Mouse (Mus musculus) thymus, postnatal 10 days (tissue): ENCODE measurements around the gene Gpr176.
"Not testable (repeated sequence)": the region's sequence is repeated elsewhere in the genome, so short reads cannot be mapped to it uniquely, and the experiment has no call there.

Source experiments
- DNase-seq, 2 experiments: peaks; one replicate each; pipeline ENCODE4 v3.0.0; 2021; ENCODE audit warnings: low spot score in 2 of 2

The Gpr176 gene

DNA sequence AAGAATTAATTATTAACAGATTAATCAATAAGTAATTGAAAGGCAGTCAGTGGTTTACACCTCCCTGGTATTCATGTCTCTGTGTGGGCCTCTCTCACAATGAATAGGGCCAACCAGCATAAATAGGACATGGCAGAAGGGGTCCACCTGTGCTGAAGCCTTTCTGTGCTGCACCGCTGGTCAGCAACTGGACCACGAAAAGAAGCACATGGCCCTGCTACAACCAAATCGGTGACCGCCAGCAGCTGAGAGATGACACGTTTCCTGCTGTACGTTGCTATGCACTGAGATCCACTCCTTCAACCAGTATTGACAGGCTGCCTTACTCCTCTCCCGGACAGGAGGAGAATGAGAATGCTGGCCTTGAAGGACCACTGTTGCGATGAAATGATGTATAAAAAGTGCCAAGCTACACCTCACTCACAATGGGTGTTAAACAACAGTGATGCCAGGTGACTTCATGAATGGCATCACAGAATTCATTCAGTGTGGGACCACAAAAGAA is 72.1 kb downstream of the Gpr176 start:
- DNase-seq, result no peak

DNA sequence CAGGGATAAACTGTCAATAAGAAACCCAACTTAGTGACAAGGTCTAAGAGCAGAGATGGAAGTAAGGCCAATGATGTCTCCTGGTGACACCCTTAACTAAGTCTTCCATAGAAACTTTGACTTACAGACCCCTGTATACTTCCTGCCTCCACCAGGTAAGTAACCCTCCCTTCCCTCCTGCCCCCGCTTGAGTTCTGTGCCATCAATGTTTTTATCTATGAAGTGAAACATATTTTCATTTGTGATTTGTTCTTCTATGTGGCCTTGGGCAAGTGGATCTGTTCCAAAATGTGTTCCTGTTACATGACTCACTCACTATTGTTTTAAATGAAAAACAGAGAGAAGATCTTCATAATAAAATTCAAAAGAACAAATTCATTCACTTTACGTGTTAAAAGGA is 73.2 kb downstream of the Gpr176 start:
- DNase-seq, result no peak

DNA sequence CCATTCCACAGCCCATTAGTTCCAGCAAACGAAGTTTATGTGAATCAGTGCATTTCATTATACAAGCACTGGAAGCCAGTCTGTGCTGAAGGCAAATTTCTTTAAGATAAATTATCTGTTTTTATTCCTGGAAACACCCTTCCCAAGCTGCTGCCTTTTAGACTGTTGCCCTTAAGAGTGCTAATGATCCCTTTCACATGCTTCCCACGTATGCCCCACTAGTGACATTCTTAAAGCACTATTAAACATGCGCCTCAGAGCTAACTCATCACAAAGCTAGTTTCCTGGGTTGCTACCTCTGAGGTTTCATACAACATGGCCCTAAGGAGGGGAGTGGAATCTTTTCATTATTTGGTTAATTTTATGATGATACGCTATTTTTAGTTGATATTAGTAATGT is 74.6 kb downstream of the Gpr176 start:
- no peak for DNase-seq

DNA sequence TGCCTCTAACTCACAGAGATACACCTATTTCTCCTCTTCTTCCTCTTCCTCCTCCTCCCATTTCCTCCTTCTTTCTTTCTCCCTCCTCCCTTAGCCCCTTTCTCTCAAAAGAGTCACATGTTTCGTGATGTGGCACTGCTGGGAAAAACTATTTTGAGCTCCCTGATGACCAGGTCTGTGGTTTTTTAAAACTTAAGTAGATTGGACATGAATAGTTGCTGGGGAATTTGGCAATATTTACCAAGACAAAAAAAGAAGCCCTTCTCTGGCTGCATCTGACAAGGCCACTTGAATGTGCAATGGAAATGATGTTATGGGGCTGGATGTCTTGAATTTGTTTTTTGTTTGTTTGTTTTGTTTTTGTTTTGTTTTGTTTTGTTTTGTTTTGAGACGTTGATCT is 75.3 kb downstream of the Gpr176 start:
- DNase-seq, result no peak

DNA sequence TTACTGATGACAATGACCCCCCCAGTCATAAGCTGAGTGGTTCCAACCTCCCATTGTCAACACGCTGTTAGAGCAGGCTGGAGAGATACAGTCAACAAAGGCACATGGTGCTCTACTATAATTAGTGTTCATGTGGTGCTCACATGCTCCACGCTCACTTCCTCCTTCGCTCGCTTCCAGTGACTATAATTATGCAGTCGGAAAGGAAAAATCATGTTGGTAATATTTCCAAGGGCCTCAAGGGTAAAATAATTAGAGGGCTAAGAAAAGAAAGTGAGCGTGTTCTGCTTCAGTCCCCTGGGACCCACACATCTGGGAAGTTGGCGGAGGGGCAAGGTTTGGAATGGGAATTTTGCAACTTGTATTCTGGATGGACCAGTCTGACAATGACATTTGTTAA is 77.7 kb downstream of the Gpr176 start:
- no peak for DNase-seq

DNA sequence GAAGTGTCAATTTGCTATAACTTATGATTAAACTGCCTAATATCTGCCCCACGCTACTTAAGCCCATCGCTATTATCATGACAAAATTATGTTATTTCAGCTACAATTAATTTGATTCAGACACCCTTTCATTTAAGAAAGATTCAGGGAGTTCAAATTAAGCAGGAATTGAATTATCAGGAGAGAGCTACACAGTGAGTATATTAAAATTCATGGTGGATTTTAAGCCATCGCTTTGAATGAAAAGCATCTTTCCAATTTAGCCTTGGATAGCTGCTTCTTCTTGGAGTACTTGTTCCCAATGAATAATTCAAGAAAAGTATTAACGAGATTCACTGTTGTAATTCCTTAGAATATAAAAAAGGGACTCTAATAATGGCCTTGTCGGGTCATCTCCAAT is 79.6 kb downstream of the Gpr176 start:
- no peak for DNase-seq

DNA sequence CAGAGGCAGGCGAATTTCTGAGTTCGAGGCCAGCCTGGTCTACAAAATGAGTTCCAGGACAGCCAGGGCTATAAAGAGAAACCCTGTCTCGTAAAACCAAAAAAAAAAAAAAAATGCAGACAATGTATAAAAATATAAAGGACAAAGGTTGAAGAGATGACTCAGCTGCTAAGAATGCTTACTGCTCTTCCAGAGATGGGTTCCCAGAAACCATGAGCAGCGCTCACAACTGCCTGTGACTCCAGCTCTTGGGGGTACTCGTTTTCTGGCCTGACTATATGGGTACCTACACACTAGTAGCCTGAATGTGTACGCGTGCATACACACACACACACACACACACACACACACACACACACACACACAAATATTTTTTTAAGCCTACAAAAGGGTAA is 84.2 kb downstream of the Gpr176 start:
- not testable (repeated sequence) for DNase-seq

DNA sequence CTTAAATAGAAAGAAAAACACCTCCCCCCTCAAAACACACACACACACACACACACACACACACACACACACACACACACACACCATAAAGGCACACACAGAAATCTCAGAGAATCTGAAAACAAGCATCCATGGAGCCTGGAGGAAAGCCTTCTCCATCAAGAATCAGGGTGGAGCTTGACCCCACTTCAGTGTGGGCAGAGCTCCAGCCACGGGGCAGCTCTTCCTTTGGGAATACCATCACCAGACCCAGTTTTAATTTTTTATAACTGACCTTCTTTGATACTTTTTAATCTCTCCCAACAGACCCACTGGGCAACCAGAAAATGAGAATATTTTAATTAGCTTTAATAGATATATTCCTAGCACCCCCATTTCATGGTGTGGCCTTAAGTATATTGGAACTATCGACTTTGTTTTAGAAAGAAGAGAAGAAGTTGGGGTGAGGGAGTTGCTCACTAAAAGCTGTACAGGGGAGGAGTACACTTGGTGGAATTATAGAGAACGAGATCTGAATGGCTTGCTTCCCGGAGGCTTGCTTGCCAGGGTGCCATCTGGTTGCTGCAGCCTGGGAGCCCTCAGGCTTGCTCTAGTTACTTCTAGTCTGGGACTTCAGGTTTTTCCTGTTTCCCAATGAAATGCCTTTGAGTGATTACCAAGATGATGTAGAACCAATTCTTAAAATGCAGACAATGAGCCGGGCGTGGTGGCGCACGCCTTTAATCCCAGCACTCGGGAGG is 84.7 kb downstream of the Gpr176 start:
- no peak for DNase-seq

DNA sequence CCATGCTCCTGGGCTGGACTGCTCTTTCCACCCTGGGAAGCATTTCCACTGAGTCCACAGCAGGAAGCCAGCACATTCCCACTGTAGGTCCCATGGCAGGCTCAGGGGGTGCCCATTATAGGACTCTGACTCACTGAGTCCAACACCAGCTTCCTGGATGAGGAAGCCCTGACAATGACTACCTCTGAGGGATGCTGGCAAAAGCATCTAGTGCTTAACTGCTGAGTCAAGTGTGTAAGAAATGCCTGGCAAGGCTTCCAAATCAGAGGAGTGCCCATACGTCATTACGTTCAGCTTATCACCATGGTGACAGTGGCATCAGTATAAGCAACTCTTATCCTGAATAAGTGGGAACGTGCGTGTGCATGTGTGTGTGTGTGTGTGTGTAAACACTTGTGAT is 85.5 kb downstream of the Gpr176 start:
- no peak for DNase-seq

DNA sequence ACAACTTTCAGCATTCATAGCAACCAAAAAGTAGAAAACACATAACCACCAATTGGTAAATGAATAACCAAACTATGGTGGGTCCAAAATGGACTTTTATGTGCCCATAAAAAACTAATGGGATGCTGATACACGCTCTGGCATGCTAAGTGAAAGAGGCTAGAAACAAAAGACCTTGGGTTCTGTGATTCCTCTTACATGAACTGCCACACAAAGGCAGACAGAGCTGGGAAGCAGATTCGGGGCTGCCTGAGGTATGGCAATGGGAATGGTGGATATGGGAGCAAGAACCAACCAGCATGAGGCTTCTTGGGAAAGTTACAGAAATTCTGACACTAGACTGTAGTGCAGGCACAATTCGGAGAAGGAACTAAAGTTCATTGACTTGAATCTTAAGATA is 90.8 kb downstream of the Gpr176 start:
- DNase-seq, result no peak

DNA sequence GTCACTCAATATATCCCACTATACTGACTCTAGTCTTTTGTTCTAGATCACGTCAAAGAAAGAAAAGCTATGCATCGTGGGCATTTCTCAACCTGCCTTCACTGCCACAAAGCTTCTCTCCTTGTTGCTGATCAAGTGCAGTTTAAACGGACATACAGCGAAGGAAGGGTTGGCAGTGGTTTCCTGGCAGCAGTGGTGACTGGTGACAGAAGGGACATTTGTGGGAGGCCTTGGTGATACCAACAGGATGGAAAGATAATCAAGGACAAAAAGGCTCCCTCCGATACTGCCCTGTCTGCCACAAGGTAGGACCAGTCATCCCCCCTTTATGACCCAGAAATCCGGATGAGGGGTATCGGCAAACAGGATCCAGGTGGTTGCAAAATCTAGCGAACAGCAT is 95.0 kb downstream of the Gpr176 start:
- no peak for DNase-seq

DNA sequence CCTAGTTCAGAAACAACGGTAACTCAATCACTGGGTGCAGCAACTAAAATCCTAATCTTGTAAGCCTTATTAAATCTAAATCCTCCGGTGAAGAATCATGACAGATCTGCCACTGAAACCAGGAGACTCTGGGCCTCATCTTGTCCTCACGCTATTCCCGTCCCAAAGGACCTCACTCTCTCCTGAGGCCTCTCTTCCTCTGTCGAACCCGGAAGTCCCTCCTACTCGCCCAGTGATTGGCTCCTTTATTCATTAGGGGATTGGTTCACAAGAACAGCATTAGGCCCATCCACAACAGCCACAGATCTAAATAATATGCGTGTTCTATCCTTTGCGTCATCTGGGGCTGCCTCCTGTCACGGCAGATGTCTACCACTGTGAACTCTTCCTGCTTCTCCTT is 101.6 kb downstream of the Gpr176 start:
- no peak for DNase-seq

DNA sequence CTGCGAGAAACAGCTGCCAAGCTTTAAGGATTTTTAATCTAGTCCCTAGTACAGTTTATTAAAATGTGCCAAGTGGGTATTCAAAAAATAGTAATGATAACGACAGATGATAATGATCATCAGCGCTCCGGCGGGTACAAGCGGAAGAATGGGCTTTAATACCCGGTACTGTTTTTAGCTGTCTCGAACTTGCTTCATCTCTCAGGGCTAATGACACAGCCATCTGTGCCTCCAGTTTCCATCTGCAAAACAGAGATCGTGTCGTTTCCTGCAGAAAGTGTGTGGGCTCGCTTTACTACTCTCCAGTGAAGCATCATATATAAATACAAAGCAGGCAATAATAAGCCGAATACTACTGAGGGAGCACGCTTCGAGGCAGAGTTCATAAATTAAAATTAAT is 103.0 kb downstream of the Gpr176 start:
- no peak for DNase-seq

DNA sequence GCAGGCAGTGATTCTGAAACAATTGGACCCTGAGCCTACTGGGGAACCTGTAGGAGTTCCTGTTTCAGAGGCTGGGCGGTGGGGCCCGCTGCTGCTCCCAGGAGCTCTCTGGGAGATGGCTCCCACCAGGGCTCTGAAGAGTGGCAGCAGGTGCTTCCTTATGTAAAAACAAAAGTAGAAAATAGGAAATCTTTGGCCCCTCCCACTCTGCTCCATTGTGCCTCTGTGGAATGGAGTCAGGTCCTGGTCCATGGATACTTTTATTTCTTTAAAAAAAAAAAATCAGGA is 109.4 kb downstream of the Gpr176 start:
- DNase-seq, result no peak

DNA sequence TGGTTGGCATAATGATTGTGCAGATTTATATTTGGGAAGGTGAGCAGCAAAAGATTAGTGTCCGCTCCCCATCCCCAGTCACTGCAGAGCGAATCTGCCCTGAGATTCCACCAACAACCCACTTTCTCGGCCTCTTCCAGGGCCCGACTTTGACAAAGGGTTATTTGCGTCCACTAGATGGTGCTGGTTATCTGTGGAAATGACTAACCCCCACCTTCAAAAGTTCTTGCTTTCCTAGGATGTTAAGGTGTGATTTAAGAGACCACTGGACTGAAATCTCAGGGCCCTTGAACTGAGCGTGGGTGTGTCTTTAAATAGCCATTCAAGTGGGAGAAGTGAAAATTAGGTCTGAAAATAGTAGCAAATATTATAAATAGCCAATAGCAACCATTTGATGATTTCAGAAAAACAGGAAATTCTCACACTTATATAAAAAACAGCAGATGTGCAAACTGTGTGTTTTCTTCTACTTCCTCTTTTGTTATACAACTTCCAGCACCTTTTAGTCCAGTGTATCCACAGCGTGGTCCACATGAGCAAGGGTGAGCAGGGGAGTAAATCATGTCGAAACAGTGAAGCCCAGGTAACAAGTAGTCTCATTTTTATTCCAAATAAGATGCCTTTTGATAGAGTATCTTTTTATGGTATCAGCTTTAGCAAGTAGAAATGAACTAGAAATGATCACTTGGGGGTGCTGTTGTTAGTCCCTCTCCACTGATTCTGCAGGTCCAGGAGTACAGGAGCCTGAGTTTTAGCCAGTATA is 109.9 kb downstream of the Gpr176 start:
- DNase-seq, result peak in 1 of 2 experiments; percentile 48

DNA sequence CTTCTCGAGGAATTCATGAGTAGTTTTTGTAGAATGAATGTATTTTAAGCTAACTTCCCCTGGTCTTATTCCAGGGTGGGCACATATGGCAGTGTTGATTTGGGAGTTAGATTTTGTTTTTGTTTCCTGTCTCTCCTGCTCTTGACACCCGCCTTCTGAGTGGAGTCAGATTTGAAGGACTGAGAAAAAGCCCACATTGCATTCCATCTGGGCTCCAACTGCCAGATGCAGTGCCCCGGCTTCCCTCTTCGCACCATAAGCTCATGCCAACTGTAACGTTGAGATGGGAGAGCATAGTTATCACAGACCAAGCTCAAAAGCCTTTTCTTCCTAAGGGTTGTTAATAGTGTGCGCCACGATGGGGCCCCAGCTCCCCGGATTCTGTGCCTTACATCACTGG is 110.5 kb downstream of the Gpr176 start:
- DNase-seq, result no peak

DNA sequence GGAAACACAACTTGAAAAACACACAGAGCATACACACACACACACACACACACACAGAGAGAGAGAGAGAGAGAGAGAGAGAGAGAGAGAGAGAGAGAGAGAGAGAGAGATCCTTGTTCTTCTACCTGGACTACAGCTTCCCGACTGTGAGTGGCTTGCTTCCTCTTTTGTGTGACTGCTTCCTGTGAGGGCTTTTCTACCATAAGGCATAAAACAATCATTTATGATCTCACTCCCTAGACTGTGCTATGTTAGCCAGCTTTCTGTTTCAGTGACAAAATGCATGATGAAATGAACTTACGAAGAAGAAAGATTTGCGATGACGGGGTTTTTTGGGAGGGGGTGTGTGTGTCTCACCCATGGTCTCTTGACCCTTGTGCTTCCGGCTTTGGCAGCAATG is 113.5 kb downstream of the Gpr176 start:
- no peak for DNase-seq

DNA sequence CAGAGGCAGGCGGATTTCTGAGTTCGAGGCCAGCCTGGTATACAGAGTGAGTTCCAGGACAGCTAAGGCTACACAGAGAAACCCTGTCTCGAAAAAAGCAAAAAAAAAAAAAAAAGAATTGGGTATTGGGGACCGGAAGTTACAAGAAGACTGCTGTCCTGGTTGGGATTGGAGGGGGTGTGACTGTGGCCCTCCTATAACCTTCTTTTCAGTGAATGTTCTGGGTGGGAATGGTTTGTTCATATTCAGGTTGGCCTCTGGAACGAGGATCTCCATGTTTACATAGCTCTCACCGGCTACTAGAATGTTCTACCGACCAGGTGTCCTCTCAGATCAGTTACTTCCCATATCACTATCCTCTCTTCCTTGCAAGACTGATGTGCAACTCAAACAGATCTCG is 116.1 kb downstream of the Gpr176 start:
- DNase-seq, result no peak

DNA sequence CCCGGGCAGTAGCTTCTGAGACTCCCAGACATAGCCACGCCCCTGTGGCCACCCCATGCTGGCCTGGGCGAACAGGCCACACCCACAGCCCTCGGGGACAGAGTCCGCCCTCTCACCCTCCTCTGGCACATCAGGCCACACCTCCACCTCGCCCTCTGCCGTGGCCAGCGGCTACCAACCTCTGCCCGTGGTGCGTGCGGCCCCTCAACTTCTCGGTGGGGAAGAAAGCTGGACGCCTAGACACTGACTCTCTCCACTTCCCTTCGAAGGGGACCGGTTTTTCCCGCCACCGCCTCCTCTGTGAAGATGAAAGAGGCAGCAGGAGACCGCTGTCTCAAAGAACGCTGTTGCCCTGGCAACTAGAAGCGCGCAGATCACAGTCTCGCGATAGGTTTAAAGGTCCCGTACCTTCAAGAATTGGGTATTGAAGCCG is 116.6 kb downstream of the Gpr176 start, which contains the start of gene Fsip1:
Gene Fsip1, minus strand, starts transcription at position 346 of the 433 bp plus-strand sequence.
- peak; percentile 77 to 82 for DNase-seq

DNA sequence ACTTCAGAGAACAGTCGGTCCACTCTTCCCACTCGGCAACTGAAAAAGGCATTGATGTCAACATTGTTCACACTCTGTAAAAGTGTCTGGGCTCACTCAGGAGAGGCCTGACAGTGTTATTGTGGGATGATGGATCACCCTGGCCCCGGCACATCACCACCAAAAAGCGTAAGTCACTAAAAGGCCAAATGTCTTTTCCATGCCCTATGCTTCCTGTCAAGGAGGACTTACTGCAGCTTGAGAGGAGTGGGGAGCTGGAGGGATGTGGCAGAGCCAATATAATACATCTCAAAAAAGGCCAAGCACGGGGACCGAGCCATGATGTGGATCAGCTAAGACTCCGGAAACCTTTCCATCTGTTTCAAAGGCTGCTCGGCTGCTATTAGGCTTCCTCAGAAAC is 118.7 kb downstream of the Gpr176 start:
- DNase-seq, result no peak

DNA sequence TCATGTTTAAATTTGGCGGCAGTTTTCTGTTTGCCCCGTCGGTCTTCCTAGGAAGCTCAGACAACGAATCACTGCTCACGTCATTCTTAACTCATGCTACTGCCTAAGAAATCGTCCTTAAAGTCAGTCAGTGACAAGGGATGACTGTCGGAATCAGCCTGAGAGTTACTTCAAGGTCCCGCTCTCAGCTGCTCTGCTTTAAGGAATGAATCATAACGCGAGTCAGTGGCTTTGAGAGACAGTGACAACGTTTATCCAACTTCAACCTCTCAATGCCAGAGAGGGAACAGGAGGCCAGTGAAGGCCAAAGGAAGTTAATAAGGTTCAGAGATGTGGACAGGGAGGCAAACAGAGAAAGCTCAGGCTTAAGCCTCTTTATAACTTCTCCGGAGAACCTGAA is 124.3 kb downstream of the Gpr176 start:
- no peak for DNase-seq

DNA sequence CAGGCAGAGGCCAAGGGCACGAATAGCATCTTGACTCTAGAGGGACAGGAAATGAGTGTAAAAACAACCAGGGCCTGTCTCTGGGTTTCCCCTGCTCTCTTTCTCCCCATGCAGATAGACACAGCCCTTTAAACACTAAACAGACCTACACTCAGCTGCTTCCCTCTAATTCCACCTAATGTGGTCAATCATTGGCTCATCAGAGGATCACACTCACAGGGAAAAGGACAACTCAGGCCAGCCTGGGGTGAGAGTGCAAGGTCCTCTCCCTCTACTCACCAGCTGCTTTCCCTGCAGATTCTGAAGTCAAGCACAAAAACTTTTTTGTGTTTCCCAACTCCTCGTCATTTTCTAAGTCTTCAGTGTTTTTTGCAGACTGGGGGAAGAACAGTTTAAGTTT is 125.2 kb downstream of the Gpr176 start:
- DNase-seq, result no peak

DNA sequence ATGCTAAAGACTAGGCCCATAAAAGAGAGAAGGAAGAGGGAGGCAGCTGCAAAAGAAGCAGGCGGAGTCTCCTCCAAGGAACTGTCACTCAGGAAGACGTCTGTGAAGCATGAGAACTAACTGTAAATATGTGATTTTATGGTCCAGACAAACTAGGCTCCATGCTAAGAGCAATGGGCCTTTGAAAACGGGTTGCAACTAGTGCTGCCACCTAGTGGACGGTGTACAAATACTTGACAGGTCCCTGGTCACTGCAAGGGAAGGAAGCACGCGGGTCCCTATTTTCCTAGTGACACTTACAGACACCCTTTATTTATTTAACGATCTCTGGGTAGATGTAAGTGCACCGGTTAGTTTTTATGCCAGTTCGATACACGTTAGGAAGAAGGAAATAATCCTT is 127.3 kb downstream of the Gpr176 start:
- peak; percentile 13 to 75 for DNase-seq
